Mouse (Mus musculus): Measurements from ENCODE around the gene AI464131.

DNA sequence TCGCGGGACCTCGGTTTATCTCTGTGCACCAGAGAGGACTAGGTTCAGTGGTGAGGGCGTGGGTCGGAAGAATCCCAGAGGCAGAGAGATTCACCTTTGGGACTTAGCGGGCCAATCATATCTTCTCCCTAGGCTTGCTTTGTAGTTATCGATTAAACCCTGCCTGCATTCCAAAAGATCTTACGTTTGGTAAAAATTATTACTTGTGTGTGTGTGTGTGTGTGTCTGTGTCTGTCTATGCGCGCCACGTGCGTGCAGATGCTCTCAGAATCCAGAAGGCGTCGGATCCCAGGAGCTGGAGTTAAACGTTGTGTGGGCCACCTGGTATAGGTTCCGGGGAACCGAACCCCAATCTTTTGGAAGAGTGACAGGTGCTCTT, 37.6 kb downstream of the AI464131 start:
- TF ChIP-seq EP300 (IDR thresholded peaks at IDR 0.05; ENCODE audit: low read depth) (no peak), CTCF (IDR thresholded peaks at IDR 0.05; ENCODE audit: low read depth) (no peak)

All from liver, embryonic 14.5 days (tissue).